Mouse (Mus musculus): ENCODE measurements at regions not wholly inside any gene's neighbourhood (a gene's known extent, or its start where the extent isn't known, plus 50 kb on each side); places are given as distances from the start of the nearest gene placed in this dataset.

- no peak for ATAC-seq (replicated peaks; ENCODE audit: poor library complexity)
These were observed 54.5 kb upstream of the Meis1 start for GRCm38 (mm10) chr11:19073265-19073664.

DNA sequence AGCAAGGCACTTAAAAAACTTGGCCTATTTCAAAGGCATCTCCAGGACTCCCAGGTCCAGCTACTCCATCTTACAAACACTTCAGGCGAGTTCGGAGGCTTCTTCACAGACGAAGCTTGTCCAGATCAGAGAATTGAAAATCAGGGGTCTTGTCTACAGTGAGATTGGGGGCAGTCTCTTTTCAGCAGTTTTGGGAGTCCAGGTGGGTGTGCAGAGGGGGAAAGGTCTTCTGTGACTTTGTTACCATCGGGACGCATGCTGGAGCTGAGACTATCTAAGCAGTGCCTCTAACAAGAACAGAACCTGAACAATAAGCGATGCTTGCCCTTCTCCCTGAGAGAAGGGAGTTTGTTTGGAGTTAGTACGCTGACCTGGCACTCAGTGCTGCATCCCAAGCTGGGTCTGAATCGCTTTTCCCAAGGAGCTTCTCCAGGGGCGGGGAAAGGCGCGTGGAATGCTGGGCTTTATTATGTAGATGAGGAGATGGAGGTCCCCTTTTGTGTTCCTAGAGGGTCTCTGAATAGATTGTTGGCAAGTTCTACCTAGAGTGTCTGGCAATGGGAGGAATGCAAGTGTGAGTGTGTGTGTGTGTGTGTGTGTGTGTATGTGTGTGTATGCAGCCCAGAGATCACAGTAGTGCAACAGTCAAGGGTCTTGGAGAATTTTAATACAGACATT is 55.2 kb upstream of the Meis1 start:
- no peak for ATAC-seq (replicated peaks; ENCODE audit: poor library complexity)

GRCm38 (mm10) chr11:19091101-19091857 is 72.5 kb upstream of the Meis1 start:
- no peak for ATAC-seq (replicated peaks; ENCODE audit: poor library complexity)

DNA sequence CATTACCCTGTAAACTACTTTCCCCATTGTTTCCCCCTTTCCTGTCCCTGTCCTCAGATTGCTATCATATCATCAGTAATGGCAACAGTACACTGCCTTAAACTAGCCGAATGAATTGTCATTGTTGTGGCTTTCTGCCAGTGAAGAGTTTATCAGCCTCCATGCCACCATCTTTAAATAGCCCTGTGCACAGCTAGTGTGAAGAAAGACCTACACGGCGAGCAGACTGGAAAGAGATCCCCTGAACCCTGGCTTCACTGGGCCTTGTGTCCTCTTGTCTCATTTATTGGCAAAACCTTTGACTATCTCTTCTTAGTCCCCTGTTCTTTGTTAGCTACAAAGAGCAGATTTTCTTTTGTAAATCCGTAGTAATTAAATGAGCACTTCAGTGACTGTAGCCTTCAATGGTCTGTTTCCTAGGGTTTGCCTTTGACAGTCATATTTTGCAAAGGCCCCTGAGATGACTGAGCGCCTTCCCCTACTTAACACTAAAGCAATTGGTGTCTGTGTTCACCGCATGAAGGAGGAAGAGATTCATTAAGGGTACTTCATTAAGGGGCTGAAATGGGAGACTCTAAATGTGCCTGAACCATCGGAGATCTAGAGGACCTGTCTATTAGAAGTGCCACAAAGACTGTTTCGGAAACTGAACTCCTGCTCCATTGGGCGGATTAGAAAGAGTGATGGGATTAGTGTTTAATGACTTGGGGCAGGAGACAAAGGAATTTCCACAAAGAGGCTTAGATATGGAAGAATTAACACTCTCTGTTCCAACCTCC is 74.4 kb upstream of the Meis1 start:
- ATAC-seq (replicated peaks; ENCODE audit: poor library complexity), result no peak

DNA sequence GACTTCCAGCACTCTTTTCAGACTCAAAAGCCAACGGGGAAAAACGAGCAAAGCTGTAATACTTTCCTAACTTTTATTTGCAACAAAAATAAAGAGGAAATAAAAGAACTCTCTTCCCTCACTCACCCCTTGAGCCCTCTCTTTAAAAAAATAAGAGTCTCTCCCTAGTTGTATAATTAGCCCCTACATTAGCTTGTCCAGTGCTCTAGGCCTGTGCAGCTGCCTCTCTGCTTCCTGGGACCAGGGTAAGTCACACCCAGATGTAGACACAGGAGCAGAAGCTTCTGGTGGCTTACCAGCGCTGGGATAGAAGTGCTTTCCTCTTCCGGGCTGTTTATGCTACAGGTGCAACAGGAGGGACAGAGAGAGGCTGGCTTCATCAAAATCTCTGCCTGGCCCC is 75.0 kb upstream of the Meis1 start:
- ATAC-seq (replicated peaks; ENCODE audit: poor library complexity), result no peak

DNA sequence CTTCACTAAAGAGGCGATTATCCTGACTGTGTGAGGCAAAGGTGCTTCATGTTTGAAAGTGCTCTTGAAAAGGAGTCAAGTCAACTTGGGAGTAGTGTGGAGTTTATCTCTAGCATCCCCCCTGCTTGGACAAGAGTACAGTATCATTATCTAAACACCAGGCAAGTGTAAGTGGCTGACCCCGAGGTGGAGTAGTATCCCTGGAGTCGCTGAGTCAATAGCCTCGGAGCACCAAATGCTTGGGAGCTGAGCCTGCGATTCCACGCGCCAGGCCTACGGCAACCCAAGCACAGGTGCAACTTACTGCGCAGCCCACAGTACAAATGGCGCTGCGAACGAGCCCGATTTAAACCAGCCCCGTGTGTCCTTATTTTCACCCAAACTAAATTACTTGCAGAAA is 75.4 kb upstream of the Meis1 start:
- no peak for ATAC-seq (replicated peaks; ENCODE audit: poor library complexity)

DNA sequence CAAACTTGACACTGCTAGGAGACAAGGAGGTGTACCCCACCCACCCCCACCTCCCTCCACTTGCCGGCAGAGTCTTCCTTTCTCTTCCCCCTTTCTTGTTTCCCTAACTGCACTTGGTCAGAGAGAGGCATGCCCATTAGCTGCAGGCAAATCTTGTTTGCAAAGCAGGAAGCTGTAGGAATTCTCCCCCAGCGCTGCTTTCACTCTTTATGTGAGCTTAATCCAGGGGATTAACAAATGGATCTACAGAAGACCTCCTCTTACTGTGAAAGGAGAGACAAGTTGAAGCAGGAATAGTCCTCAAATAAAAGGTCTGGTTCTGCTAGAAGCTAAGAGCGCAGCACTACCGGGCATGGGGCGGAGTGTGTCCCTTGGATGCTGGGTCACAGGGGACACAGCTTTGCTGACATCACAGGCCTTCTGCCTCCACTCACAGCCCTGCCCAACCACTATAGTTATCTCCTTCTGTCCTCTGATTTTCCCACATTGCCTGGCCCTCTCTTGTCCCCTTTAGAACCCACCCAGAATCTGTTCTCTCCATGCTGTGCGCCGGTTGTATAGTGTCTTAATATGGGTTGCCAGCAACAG is 84.3 kb upstream of the Meis1 start:
- ATAC-seq (replicated peaks; ENCODE audit: poor library complexity), result no peak

DNA sequence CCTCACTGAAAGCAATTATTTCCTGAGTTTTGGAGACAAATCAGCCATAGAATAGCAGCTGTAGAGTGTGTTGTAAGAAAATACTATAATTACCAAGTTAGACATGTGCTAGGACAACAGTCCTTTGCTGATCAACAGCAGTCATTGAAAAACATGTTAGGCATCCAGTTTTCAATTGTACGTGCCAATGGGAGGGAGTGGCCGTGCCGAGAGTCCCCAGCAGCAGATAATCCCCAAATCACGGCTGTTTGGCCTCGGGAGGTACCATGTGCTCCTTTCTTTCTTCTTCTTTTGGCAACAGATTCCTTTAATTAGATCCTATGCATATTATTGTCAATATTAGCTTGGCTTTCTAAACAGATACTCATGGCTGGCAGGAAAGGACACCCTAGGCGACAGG is 88.4 kb upstream of the Meis1 start:
- no peak for ATAC-seq (replicated peaks; ENCODE audit: poor library complexity)

GRCm38 (mm10) chr11:19109055-19109454 is 90.3 kb upstream of the Meis1 start:
- ATAC-seq (replicated peaks; ENCODE audit: poor library complexity), result no peak

- ATAC-seq (replicated peaks; ENCODE audit: poor library complexity), result 0 out of 2 replicates have a peak, but pooled peaks have one; percentile 11
These were observed 93.3 kb upstream of the Meis1 start for GRCm38 (mm10) chr11:19111916-19112575.

DNA sequence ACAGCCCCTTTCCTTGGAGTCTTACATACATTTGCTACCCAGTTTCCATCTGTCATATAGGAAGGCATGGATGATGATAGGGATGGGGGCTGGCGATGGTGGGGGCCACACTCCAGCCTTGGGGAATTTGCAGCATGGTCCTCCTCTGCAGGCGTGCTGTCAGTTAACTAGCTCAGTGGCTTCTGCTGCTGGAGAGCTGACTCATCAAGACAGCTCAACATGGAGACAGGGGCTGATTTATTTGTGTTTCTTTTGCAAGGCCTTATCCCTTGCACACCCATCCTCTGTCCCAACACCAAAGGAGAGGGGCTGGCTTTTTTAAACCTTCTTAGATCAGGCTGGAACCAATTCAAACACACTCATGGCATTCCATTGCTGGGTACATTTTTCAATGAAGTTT is 98.3 kb upstream of the Meis1 start:
- no peak for ATAC-seq (replicated peaks; ENCODE audit: poor library complexity)

- ATAC-seq (replicated peaks; ENCODE audit: poor library complexity), result no peak
These were observed 99.5 kb upstream of the Meis1 start for GRCm38 (mm10) chr11:19118258-19118657.

- ATAC-seq (replicated peaks; ENCODE audit: poor library complexity), result no peak
These were observed 101.4 kb upstream of the Meis1 start for GRCm38 (mm10) chr11:19119927-19120827.

GRCm38 (mm10) chr11:19120871-19121270 is 102.1 kb upstream of the Meis1 start:
- no peak for ATAC-seq (replicated peaks; ENCODE audit: poor library complexity)

DNA sequence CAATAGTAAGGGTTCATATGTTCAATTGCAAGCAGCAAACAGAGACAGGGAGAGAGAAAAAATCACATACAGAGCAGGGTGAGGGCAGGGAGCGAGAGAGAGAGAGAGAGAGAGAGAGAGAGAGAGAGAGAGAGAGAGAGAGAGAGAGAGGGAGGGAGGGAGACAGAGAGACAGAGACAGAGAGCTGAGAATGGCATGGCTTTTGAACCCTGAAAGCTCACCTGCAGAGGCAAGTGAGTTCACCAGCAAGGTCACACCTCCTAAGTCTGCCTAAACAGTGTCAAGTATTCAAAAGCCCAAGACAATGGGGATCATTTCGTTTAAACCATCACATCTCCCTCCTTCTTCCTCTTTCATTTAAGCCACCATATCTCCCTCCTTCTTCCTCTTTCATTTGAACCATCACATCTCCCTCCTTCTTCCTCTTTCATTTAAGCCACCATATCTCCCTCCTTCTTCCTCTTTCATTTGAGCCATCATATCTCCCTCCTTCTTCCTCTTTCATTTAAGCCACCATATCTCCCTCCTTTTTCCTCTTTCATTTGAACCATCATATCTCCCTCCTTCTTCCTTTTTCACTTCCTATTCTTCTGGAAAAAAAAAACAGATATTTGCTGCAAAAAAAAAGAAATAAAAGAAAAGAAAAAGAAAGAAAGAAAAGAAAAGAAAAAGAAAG is 116.7 kb upstream of the Meis1 start:
- ATAC-seq (replicated peaks; ENCODE audit: poor library complexity), result peak; percentile 98

GRCm38 (mm10) chr11:19138423-19138822 is 119.6 kb upstream of the Meis1 start:
- no peak for ATAC-seq (replicated peaks; ENCODE audit: poor library complexity)

DNA sequence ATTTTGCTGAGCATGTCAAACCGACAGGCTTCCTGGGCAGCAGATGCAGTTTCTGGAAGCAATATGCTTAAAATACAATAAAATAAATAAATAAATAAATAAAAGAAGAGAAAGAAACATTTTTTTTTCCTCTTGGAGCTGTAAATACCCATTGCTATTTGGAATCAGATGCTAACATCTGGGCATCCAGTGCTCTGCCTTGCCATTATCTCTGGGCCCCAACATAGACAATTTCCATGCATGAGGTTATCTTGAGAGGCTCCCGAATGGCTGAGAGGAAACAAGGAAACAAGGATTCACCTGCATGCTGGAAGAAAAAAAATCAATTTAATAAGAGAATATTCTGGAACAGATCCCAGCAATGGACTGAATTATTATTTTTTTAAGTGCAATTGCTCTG is 120.0 kb upstream of the Meis1 start:
- ATAC-seq (replicated peaks; ENCODE audit: poor library complexity), result no peak

GRCm38 (mm10) chr11:19143267-19144000 is 124.6 kb upstream of the Meis1 start:
- no peak for ATAC-seq (replicated peaks; ENCODE audit: poor library complexity)

DNA sequence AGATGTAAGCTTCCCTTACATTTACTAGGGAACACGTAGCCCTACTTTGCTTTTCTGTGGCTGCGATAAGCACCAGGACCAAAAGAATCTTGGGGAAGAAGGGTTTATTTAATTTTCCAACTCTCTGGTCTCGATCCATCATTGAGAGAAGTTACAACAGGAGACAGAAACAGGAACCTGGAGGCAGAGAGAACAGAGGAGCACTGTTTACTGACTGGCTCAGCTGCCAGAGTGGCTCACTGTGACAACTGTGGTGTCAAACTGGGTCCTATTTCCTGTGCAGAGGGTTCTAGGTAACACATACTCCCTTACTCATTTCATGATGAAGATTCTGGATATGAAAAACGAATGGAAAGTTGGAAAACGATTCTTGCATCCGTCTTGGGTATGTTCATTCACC is 125.7 kb upstream of the Meis1 start:
- ATAC-seq (replicated peaks; ENCODE audit: poor library complexity), result no peak
